Mouse (Mus musculus) ES-E14 (cell line): ENCODE measurements around the gene Dusp19. TPM values are rescaled to one million over a fixed set of nuclear protein-coding genes. Genes with fewer than 3 reads are reported as not detected.
A peak's percentile ranks its signal among the peaks of the same experiment; 100 is the strongest.

Experiments
- DNase-seq: peaks from one replicate; pipeline ENCODE4 v3.0.0-alpha.2; 2013; ENCODE audit warnings: low read depth, low spot score
- H3K27ac ChIP-seq: 2 replicates; pipeline ENCODE4 v1.5.1; 2012; ENCODE audit warnings: low read depth, mild to moderate bottlenecking, low read length, moderate library complexity, mixed read lengths; ENCODE audit not compliant: poor library complexity, insufficient read depth, severe bottlenecking
- H3K36me3 ChIP-seq: 2 replicates; pipeline ENCODE4 v1.6.1; 2012; ENCODE audit warnings: mild to moderate bottlenecking, low read length, moderate library complexity, mixed read lengths; ENCODE audit not compliant: control insufficient read depth, poor library complexity, insufficient read depth, severe bottlenecking
- H3K4me1 ChIP-seq, 2 experiments: fragments of 150-350 bp in 1 of 2; sonication (generic) in 1 of 2; 2 replicates each; pipeline ENCODE4 v1.6.1; 2012; ENCODE audit warnings: low read length in 2 of 2, mild to moderate bottlenecking in 1 of 2, mixed read lengths in 1 of 2; ENCODE audit not compliant: control insufficient read depth in 2 of 2, insufficient read depth in 2 of 2, poor library complexity in 1 of 2
- H3K4me3 ChIP-seq, 2 experiments: fragments of 150-350 bp in 1 of 2; sonication (generic) in 1 of 2; 2 replicates each; pipeline ENCODE4 v1.5.1; 2012; ENCODE audit warnings: low read length in 2 of 2, low read depth in 1 of 2, mild to moderate bottlenecking in 1 of 2, mixed read lengths in 1 of 2; ENCODE audit not compliant: insufficient read depth in 1 of 2, poor library complexity in 1 of 2, severe bottlenecking in 1 of 2
- H3K9ac ChIP-seq: 2 replicates; pipeline ENCODE4 v1.6.1; 2012; ENCODE audit warnings: low read depth, mild to moderate bottlenecking, low read length, mixed read lengths; ENCODE audit not compliant: poor library complexity, insufficient read depth, severe bottlenecking
- H3K9me3 ChIP-seq: fragments of 150-350 bp; sonication (generic); 2 replicates; pipeline ENCODE4 v1.6.1; 2012; ENCODE audit warnings: low read depth, mild to moderate bottlenecking, low read length; ENCODE audit not compliant: control insufficient read depth, insufficient read depth
- CHD2 ChIP-seq: IDR thresholded peaks from 2 replicates; pipeline ENCODE4 v1.6.1; 2014; ENCODE audit warnings: mild to moderate bottlenecking, low read depth, low read length, inconsistent platforms
- HCFC1 ChIP-seq: IDR thresholded peaks from 2 replicates; pipeline ENCODE4 v1.6.1; 2012; ENCODE audit warnings: low read length, inconsistent platforms, borderline replicate concordance; ENCODE audit not compliant: insufficient read depth
- MAFK ChIP-seq: IDR thresholded peaks from 2 replicates; pipeline ENCODE4 v1.6.1; 2014; ENCODE audit warnings: mild to moderate bottlenecking, low read depth, low read length, inconsistent platforms; ENCODE audit not compliant: insufficient read depth
- ZC3H11A ChIP-seq: IDR thresholded peaks from 2 replicates; pipeline ENCODE4 v1.6.1; 2012; ENCODE audit warnings: low read depth, mild to moderate bottlenecking, inconsistent platforms, low read length, borderline replicate concordance
- ZNF384 ChIP-seq: IDR thresholded peaks from 2 replicates; pipeline ENCODE4 v1.6.1; 2012; ENCODE audit warnings: low read depth, low read length, inconsistent platforms
- in situ Hi-C, 2 experiments: fragments of 600-800 bp; cut with MboI; formaldehyde crosslinking; loops; one replicate each; pipeline ENCODE4 v1.15.1; 2025; ENCODE audit warnings: low sequenced_read_pairs in 2 of 2, inconsistent platforms in 1 of 2; ENCODE audit not compliant: unreplicated experiment in 2 of 2
- total RNA-seq: library from RNA; depleted of rRNA; stranded (reverse); fragments of 300-350 nt; gene quantifications from 2 replicates; pipeline ENCODE4 v1.2.3, GENCODE M21; 2012

Dusp19 gene
- total RNA-seq, 1 experiment: 7.3 TPM

- no peaks in the 10 kb centered on the region for H3K36me3 ChIP-seq
- no peaks in the 10 kb centered on the region for H3K9me3 ChIP-seq
- peak overlapping the region; percentile 55 to 63 for H3K4me3 ChIP-seq
- no peak for TF ChIP-seq CHD2
- TF ChIP-seq ZNF384: no peak
- TF ChIP-seq HCFC1: no peak
- no peak for TF ChIP-seq MAFK
- TF ChIP-seq ZC3H11A: no peak
- DNase-seq: no peak
- peak overlapping the region; percentile 72 for H3K9ac ChIP-seq
- in situ Hi-C loops: no loop called here
- no peak overlapping the region for H3K27ac ChIP-seq
- H3K4me1 ChIP-seq: no peaks in the 10 kb centered on the region
These were observed 14.1 kb upstream of the Dusp19 start for GRCm38 (mm10) chr2:80602756-80603155.

DNA sequence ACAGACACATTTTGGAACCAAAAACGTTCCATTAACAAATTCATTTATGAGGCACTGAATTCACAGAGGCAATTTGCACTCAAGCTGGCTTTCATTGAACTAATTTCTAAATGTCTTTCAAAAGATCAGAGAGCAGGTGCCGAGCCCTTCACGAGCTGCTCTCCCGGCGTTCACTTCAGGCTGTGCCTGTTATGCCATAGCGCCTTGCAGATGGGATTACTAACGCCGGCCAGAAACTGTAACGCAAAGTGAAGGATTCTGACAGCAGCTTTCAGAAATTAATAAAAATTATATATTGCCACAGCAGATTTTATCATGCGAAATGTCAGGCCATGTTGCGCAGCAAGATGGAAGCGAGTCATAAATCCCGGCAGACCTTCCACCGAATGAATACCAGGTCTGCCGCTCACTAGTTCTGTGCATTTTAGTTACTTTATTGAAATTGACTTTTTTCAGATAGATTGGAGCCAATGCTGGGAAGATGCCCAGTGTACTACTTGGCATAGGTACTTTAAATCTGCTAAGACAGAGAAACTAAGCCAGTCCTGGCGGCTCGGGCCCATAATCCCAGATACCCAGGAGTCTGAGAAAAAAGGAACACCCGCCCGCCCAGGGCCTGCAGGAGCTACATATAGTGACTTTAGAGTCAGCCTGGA lies 12.9 kb upstream of the Dusp19 start:
- no peak overlapping the region for H3K27ac ChIP-seq
- in situ Hi-C loops: no loop called here

DNA sequence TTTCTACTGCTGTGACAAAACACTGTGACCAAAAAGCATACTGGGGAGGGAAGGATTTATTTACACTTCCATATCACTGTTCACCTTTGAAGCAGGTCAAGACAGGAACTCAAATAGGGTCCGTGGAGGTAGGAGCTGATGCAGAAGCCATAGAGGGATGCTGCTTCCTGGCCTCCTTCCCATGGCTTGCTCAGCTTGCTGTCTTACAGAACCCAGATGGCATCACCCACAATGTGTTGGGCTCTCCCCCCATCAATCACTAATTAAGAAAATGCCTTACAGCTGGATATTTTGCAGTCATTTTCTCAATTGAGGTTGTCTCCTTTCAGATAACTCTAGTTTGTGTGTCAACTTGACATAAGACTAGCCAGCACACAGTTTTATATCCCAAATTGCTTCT lies 4.6 kb upstream of the Dusp19 start:
- peaks cover 0 to 3% of the 10 kb centered on the region in 2 experiments; a peak in 1 of 4 replicates for H3K4me1 ChIP-seq
- in situ Hi-C loops: no loop called here
- no peak overlapping the region for H3K27ac ChIP-seq
- H3K9me3 ChIP-seq: no peaks in the 10 kb centered on the region
- TF ChIP-seq HCFC1: no peak
- TF ChIP-seq ZNF384: no peak
- TF ChIP-seq MAFK: no peak
- TF ChIP-seq CHD2: no peak
- TF ChIP-seq ZC3H11A: no peak
- H3K4me3 ChIP-seq: no peak overlapping the region
- H3K36me3 ChIP-seq: no peaks in the 10 kb centered on the region
- no peak overlapping the region for H3K9ac ChIP-seq
- no peak for DNase-seq

More for the DNA sequence above, 12.9 kb upstream of the Dusp19 start:
- no peak for TF ChIP-seq ZC3H11A
- TF ChIP-seq ZNF384: no peak
- TF ChIP-seq CHD2: no peak
- TF ChIP-seq HCFC1: no peak
- TF ChIP-seq MAFK: no peak
- no peak overlapping the region for H3K9ac ChIP-seq
- H3K9me3 ChIP-seq: no peaks in the 10 kb centered on the region
- DNase-seq: no peak
- 0 out of 4 replicates have a peak overlapping the region, but pooled peaks of 1 of the 2 experiments have one; percentile 6 for H3K4me3 ChIP-seq
- no peaks in the 10 kb centered on the region for H3K4me1 ChIP-seq
- no peaks in the 10 kb centered on the region for H3K36me3 ChIP-seq

- Histone ChIP-seq H3K4me1 (peaks cover under 1 to 3% of the 10 kb centered on the region in 2 experiments; a peak in 2 of 4 replicates), H3K9me3 (no peaks in the 10 kb centered on the region), H3K9ac (no peak overlapping the region), H3K27ac (no peak overlapping the region), H3K36me3 (no peaks in the 10 kb centered on the region), H3K4me3 (no peak overlapping the region)
- TF ChIP-seq CHD2 (no peak), HCFC1 (no peak), MAFK (no peak), ZC3H11A (no peak), ZNF384 (no peak)
- DNase-seq: no peak
- in situ Hi-C loops: no loop called here
These were observed 4.0 kb upstream of the Dusp19 start for GRCm38 (mm10) chr2:80612796-80613195.

- DNase-seq: no peak
- H3K9ac ChIP-seq: no peak overlapping the region
- no peak overlapping the region for H3K4me3 ChIP-seq
- H3K27ac ChIP-seq: no peak overlapping the region
- TF ChIP-seq CHD2 (no peak), ZNF384 (no peak), HCFC1 (no peak), ZC3H11A (no peak), MAFK (no peak)
- H3K9me3 ChIP-seq: no peaks in the 10 kb centered on the region
- in situ Hi-C loops: no loop called here
- no peaks in the 10 kb centered on the region for H3K36me3 ChIP-seq
- H3K4me1 ChIP-seq: peaks cover 1 to 3% of the 10 kb centered on the region in 2 experiments; a peak in 2 of 4 replicates
These were observed 2.1 kb downstream of the Dusp19 start for GRCm38 (mm10) chr2:80618991-80619390.
